ENCODE assay signal across 8 mouse cellular contexts in the genomic region with DNA sequence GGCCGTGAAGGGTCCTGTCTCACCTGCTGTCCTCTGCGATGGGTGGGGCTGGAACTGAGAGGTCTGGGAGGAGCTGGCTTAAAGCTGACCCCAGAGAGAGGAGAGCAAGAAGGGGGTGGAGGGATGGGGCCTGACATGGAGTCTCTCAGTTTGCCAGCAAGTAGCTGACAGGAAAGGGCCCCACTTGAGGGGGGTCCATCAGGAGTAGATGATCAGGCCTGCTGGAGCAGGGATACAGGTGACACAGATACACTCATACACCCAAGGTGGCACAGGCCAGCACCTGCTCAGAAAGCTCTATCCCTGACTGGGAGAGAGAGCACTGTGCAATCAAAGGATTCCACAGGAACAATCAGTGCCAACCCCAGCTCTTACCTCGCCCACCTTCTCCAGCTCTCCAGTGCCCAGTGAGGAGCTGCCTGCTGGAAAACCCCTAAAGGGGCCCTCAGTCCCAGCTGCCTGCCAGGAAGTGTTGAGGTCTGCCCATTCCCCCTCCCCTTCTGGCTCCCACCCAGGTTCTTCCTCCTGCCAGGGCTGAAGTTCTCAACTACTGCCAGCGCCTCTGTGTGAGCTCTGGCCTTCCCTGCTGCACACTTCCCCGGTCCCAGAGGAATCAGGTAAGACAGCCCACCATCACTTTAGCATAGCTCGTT. TPM values are rescaled to one million over a fixed set of nuclear protein-coding genes. Genes with fewer than 3 reads are reported as not detected.
A peak's percentile ranks its signal among the peaks of the same experiment; 100 is the strongest.
DNase-seq lines count a peak whose midpoint lies in the region; ATAC-seq and TF ChIP-seq lines count a peak whose summit lies in the region.

A gene (minus strand): TSS at position 524 of the 653 bp plus-strand sequence.

- DNase-seq in forebrain, embryonic 10.5 days (ENCODE audit: extremely low spot score, low spot score) = peak; percentile 64
- DNase-seq in kidney, postnatal 0 days (ENCODE audit: low spot score) = peak; percentile 97
- DNase-seq in liver = peak; percentile 77
- peak; percentile 95 for DNase-seq in midbrain, postnatal 0 days (ENCODE audit: low spot score)

- WGBS in forebrain, embryonic 10.5 days = 26% methylated on average over 6 of the region's 6 CpGs
- WGBS in heart, embryonic 13.5 days = 4% methylated on average over 6 of the region's 6 CpGs
- WGBS in kidney, postnatal 0 days = 2% methylated on average over 6 of the region's 6 CpGs
- WGBS in midbrain, postnatal 0 days = 6% methylated on average over 6 of the region's 6 CpGs
- 4% methylated on average over 6 of the region's 6 CpGs for WGBS in stomach, embryonic 15.5 days

- no peak for ATAC-seq in erythroblast, adult 5-6 weeks (replicated peaks; ENCODE audit: low FRiP score, poor library complexity, severe bottlenecking)
- peak; percentile 84 for ATAC-seq in heart, embryonic 13.5 days (ENCODE audit: extremely low read depth, insufficient number of reproducible peaks, low FRiP score, low TSS enrichment)
- ATAC-seq in kidney, postnatal 0 days (replicated peaks; ENCODE audit: low FRiP score, low read depth) = peak; percentile 93
- peak; percentile 88 for ATAC-seq in midbrain, postnatal 0 days (ENCODE audit: low FRiP score)
- peak; percentile 91 for ATAC-seq in stomach, embryonic 15.5 days (ENCODE audit: insufficient read depth, low FRiP score, low read depth)

- H3K27ac ChIP-seq in forebrain, embryonic 10.5 days = peak within 1 kb of the TSS; percentile 80
- H3K27ac ChIP-seq in heart, embryonic 13.5 days (replicated peaks) = peak within 1 kb of the TSS; percentile 96
- H3K27ac ChIP-seq in kidney, postnatal 0 days = peak within 1 kb of the TSS; percentile 92
- H3K27ac ChIP-seq in midbrain, postnatal 0 days (ENCODE audit: low read depth, low read length) = peak within 1 kb of the TSS; percentile 65
- H3K27ac ChIP-seq in stomach, embryonic 15.5 days = peak within 1 kb of the TSS; percentile 93

- no peaks in the 10 kb centered on the region for H3K9me3 ChIP-seq in erythroblast, embryonic 14.5 days (ENCODE audit: control insufficient read depth, low read length)
- H3K9me3 ChIP-seq in forebrain, embryonic 10.5 days = no peaks in the 10 kb centered on the region
- H3K9me3 ChIP-seq in heart, embryonic 13.5 days = no peaks in the 10 kb centered on the region
- no peaks in the 10 kb centered on the region for H3K9me3 ChIP-seq in kidney, postnatal 0 days (replicated peaks; ENCODE audit: low read length)
- no peaks in the 10 kb centered on the region for H3K9me3 ChIP-seq in midbrain, postnatal 0 days (ENCODE audit: low read length)
- no peaks in the 10 kb centered on the region for H3K9me3 ChIP-seq in stomach, embryonic 15.5 days

- H3K9ac ChIP-seq in heart, embryonic 13.5 days = peak within 1 kb of the TSS; percentile 83
- H3K9ac ChIP-seq in kidney, postnatal 0 days (ENCODE audit: low read depth, low read length) = peak within 1 kb of the TSS; percentile 61
- H3K9ac ChIP-seq in midbrain, postnatal 0 days (replicated peaks; ENCODE audit: low read length, poor library complexity, severe bottlenecking) = peak within 1 kb of the TSS; percentile 44; the same call in 1 of the 2 replicates
- H3K9ac ChIP-seq in stomach, embryonic 15.5 days = peak within 1 kb of the TSS; percentile 29

- no peak for TF ChIP-seq CTCF in kidney, postnatal 0 days (IDR thresholded peaks at IDR 0.05; ENCODE audit: low read depth)
- no peak for TF ChIP-seq CTCF in midbrain, postnatal 0 days (IDR thresholded peaks at IDR 0.05)

- H3K4me1 ChIP-seq in erythroblast, embryonic 14.5 days (ENCODE audit: control insufficient read depth) = no peaks in the 10 kb centered on the region
- peaks cover 30% of the 10 kb centered on the region for H3K4me1 ChIP-seq in forebrain, embryonic 10.5 days
- H3K4me1 ChIP-seq in heart, embryonic 13.5 days = peaks cover 45% of the 10 kb centered on the region
- peaks cover 28% of the 10 kb centered on the region for H3K4me1 ChIP-seq in kidney, postnatal 0 days (replicated peaks; ENCODE audit: insufficient read depth, low read length)
- no peaks in the 10 kb centered on the region for H3K4me1 ChIP-seq in midbrain, postnatal 0 days (ENCODE audit: insufficient read depth, low read length)
- H3K4me1 ChIP-seq in stomach, embryonic 15.5 days = peaks cover 22% of the 10 kb centered on the region

- H3K4me3 ChIP-seq in erythroblast, embryonic 14.5 days (replicated peaks) = peak within 1 kb of the TSS; percentile 52
- peak within 1 kb of the TSS; percentile 43 for H3K4me3 ChIP-seq in forebrain, embryonic 10.5 days
- H3K4me3 ChIP-seq in heart, embryonic 13.5 days = peak within 1 kb of the TSS; percentile 64
- peak within 1 kb of the TSS; percentile 47 for H3K4me3 ChIP-seq in kidney, postnatal 0 days (replicated peaks; ENCODE audit: low read depth, low read length)
- peak within 1 kb of the TSS; percentile 32 for H3K4me3 ChIP-seq in midbrain, postnatal 0 days (ENCODE audit: low read depth, low read length)
- peak within 1 kb of the TSS; percentile 56 for H3K4me3 ChIP-seq in stomach, embryonic 15.5 days (replicated peaks)

- H3K4me2 ChIP-seq in heart, embryonic 13.5 days = peak within 1 kb of the TSS; percentile 80
- H3K4me2 ChIP-seq in kidney, postnatal 0 days (ENCODE audit: low read length) = peak within 1 kb of the TSS; percentile 85
- H3K4me2 ChIP-seq in midbrain, postnatal 0 days (ENCODE audit: low read depth, low read length, poor library complexity, severe bottlenecking) = peak within 1 kb of the TSS; percentile 52
- peak within 1 kb of the TSS; percentile 81 for H3K4me2 ChIP-seq in stomach, embryonic 15.5 days

- H3K27me3 ChIP-seq in erythroblast, embryonic 14.5 days (ENCODE audit: control insufficient read depth) = no peaks in the 10 kb centered on the region
- no peaks in the 10 kb centered on the region for H3K27me3 ChIP-seq in forebrain, embryonic 10.5 days (ENCODE audit: poor library complexity, severe bottlenecking)
- no peaks in the 10 kb centered on the region for H3K27me3 ChIP-seq in heart, embryonic 13.5 days (replicated peaks)
- no peaks in the 10 kb centered on the region for H3K27me3 ChIP-seq in kidney, postnatal 0 days (ENCODE audit: insufficient read depth, low read length)
- H3K27me3 ChIP-seq in midbrain, postnatal 0 days (ENCODE audit: insufficient read depth, low read length) = no peaks in the 10 kb centered on the region
- H3K27me3 ChIP-seq in stomach, embryonic 15.5 days (replicated peaks) = no peaks in the 10 kb centered on the region

- H3K36me3 ChIP-seq in erythroblast, embryonic 14.5 days (ENCODE audit: control insufficient read depth) = no peaks in the 10 kb centered on the region; the same call in 1 of the 2 replicates
- no peaks in the 10 kb centered on the region for H3K36me3 ChIP-seq in forebrain, embryonic 10.5 days (replicated peaks)
- peaks cover 64% of the 10 kb centered on the region for H3K36me3 ChIP-seq in heart, embryonic 13.5 days
- H3K36me3 ChIP-seq in kidney, postnatal 0 days (ENCODE audit: insufficient read depth, low read length) = peaks cover 39% of the 10 kb centered on the region
- H3K36me3 ChIP-seq in midbrain, postnatal 0 days (ENCODE audit: insufficient read depth, low read length) = 0 out of 2 replicates have a peak, but pooled peaks cover 5% of the 10 kb centered on the region
- H3K36me3 ChIP-seq in stomach, embryonic 15.5 days = peaks cover 26% of the 10 kb centered on the region

RNA-seq across cellular contexts. Expression of the gene that starts here (rescaled TPM):
- 0.10 and 0.18 TPM in 2 replicates for polyA plus RNA-seq in erythroblast, embryonic 14.5 days (2012)
- 11.5 and 22.5 TPM in 2 replicates for total RNA-seq in erythroblast, adult 5-6 weeks (2015; ENCODE audit: low replicate concordance)
- 5.7 and 25.1 TPM in 2 replicates for total RNA-seq in erythroblast, adult 5-6 weeks (2017; ENCODE audit: low replicate concordance)
- polyA plus RNA-seq in forebrain, embryonic 10.5 days (2016; fragmentation: Nextera tagmentation; extraction: Ambion mirVana) = 19.8 and 25.4 TPM in 2 replicates
- polyA plus RNA-seq in heart, embryonic 13.5 days (2015; fragmentation: Nextera tagmentation; extraction: Ambion mirVana) = 249 and 268 TPM in 2 replicates
- polyA plus RNA-seq in kidney, postnatal 0 days (2015; fragmentation: Nextera tagmentation; extraction: Ambion mirVana) = 669 and 685 TPM in 2 replicates
- total RNA-seq in midbrain, postnatal 0 days (2014; rRNA removed) = 65.5 and 70.7 TPM in 2 replicates
- 107 and 112 TPM in 2 replicates for polyA plus RNA-seq in midbrain, postnatal 0 days (2015; fragmentation: Nextera tagmentation; extraction: Ambion mirVana)
- 314 and 315 TPM in 2 replicates for polyA plus RNA-seq in stomach, embryonic 15.5 days (2015; fragmentation: Nextera tagmentation; extraction: Ambion mirVana)

Comparison
In these comparisons a context has a peak if more than half of its experiments do, and no peak if none do; other contexts are left out.
1. RNA of the gene that starts here (polyA plus RNA-seq): 669 to 685 TPM in kidney, postnatal 0 days, 314 to 315 TPM in stomach, embryonic 15.5 days, 249 to 268 TPM in heart, embryonic 13.5 days, 107 to 112 TPM in midbrain, postnatal 0 days and 19.8 to 25.4 TPM in forebrain, embryonic 10.5 days; 0.10 to 0.18 TPM in erythroblast, embryonic 14.5 days; every median in the first group is over 10 times any median in the second.
2. H3K9ac ChIP-seq: peak in every context shown above with its lines; median percentile 83 in heart, embryonic 13.5 days; 61 in kidney, postnatal 0 days; 44 in midbrain, postnatal 0 days; 29 in stomach, embryonic 15.5 days.
3. Peak in every context shown above with its lines, with median percentiles within 50 percentile points of each other: H3K4me3 ChIP-seq, DNase-seq, H3K27ac ChIP-seq and H3K4me2 ChIP-seq.